Mouse (Mus musculus) limb, embryonic 15.5 days (tissue): ENCODE results near the gene Duox2. TPM values are rescaled to one million over a fixed set of nuclear protein-coding genes. Genes with fewer than 3 reads are reported as not detected.
A peak's percentile ranks its signal among the peaks of the same experiment; 100 is the strongest.
"Not testable (repeated sequence)": the region's sequence is repeated elsewhere in the genome, so short reads cannot be mapped to it uniquely, and the experiment has no call there.

Experiments
- ATAC-seq: fragments of 200-750 bp; cut with Nextera tagmentation; 2 replicates; pipeline ENCODE4 v1.8.0; 2017; ENCODE audit warnings: low read depth, moderate TSS enrichment; ENCODE audit not compliant: insufficient number of reproducible peaks, low FRiP score, low TSS enrichment
- H3K27ac ChIP-seq: fragments of 300-500 bp; sonication (generic); 2 replicates; pipeline ENCODE4 v1.5.1; 2015; ENCODE audit warnings: moderate library complexity, mild to moderate bottlenecking, inconsistent platforms
- H3K27me3 ChIP-seq: fragments of 300-500 bp; sonication (generic); 2 replicates; pipeline ENCODE4 v1.6.1; 2015; ENCODE audit warnings: inconsistent platforms
- H3K36me3 ChIP-seq: fragments of 300-500 bp; sonication (generic); 2 replicates; pipeline ENCODE4 v1.6.1; 2015; ENCODE audit warnings: inconsistent platforms
- H3K4me1 ChIP-seq: fragments of 300-500 bp; sonication (generic); 2 replicates; pipeline ENCODE4 v1.6.1; 2015; ENCODE audit warnings: inconsistent platforms
- H3K4me2 ChIP-seq: fragments of 300-500 bp; sonication (generic); 2 replicates; pipeline ENCODE4 v1.6.1; 2015; ENCODE audit warnings: mild to moderate bottlenecking, inconsistent platforms
- H3K4me3 ChIP-seq: fragments of 300-500 bp; sonication (generic); 2 replicates; pipeline ENCODE4 v1.5.1; 2015; ENCODE audit warnings: mild to moderate bottlenecking, inconsistent platforms
- H3K9ac ChIP-seq: fragments of 300-500 bp; sonication (generic); 2 replicates; pipeline ENCODE4 v1.6.1; 2015; ENCODE audit warnings: inconsistent platforms
- H3K9me3 ChIP-seq: fragments of 300-500 bp; sonication (generic); 2 replicates; pipeline ENCODE4 v1.6.1; 2016; ENCODE audit warnings: inconsistent platforms
- WGBS: fragments of 180-500 bp; shearing (Covaris S2); methylation state at CpG from one replicate; pipeline ENCODE4 v1.1.7; 2015; 5-methylcytosine and 5-hydroxymethylcytosine counted together
- polyA plus RNA-seq: library from polyadenylated mRNA; unstranded; fragments of >200 nt; fragmentation: Nextera tagmentation; extraction: Ambion mirVana; gene quantifications from 2 replicates; pipeline ENCODE4 v1.2.1, GENCODE M21; 2015

The Duox2 gene
- polyA plus RNA-seq = 0.05 and 0.13 TPM in 2 replicates

DNA sequence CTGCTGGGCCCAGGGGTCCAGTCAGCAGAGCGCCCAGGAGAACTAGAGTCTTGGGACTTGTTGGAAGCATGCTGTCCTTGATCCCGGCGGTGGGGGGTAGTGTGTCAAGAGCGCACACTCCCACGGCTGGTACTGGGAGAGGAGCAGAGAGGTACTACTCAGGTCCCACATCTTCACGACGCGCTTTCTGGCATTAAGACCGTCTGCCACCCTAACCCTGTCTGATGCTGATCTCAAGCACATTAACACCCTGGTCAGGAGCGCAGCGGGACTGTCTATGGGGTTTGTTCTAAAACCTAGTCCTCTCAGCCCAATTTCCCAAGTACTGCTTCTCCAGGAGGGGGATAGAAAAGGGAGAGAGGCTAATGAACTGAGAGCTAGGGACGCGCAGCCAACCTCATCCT is at the start of gene Duox2:
Gene Duox2 (minus strand): TSS at position 354 of the 404 bp plus-strand sequence.
- H3K27ac ChIP-seq = no peak within 1 kb of the TSS
- WGBS = 4% methylated on average over 13 of the region's 13 CpGs
- no peaks in the 10 kb centered on the region for H3K36me3 ChIP-seq
- H3K4me3 ChIP-seq = peak within 1 kb of the TSS; percentile 29
- H3K4me1 ChIP-seq = peaks cover 36% of the 10 kb centered on the region
- H3K9ac ChIP-seq = no peak within 1 kb of the TSS
- peak within 1 kb of the TSS; percentile 42 for H3K4me2 ChIP-seq
- no peaks in the 10 kb centered on the region for H3K9me3 ChIP-seq
- ATAC-seq = no peak
- H3K27me3 ChIP-seq = peaks cover 97% of the 10 kb centered on the region

- H3K4me1 ChIP-seq = peaks cover 32% of the 10 kb centered on the region
- H3K4me3 ChIP-seq = no peak overlapping the region
Observed at GRCm38 (mm10) chr2:122347257-122347656, 49.0 kb upstream of the Duox2 start.

DNA sequence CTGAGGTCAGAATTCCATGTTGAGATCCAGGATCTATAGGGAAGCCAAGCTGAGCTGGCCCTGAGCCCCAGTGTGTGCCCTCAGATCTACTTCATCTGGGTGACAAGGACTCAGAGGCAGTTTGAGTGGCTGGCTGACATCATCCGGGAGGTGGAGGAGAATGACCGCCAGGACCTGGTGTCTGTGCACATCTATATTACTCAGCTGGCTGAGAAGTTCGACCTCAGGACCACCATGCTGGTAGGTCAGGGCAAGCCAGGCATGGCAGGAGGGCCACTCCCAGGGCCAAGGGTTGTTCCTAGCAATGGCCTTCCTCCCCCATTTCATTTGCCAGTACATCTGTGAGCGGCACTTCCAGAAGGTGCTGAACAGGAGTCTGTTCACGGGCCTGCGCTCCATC is 47.9 kb upstream of the Duox2 start:
- H3K9ac ChIP-seq, H3K4me3 ChIP-seq, H3K4me2 ChIP-seq, H3K27me3 ChIP-seq, H3K36me3 ChIP-seq, ATAC-seq, H3K9me3 ChIP-seq: not testable (repeated sequence)
- Histone ChIP-seq H3K27ac (peak overlapping the region; percentile 62; the same call in 1 of the 2 replicates), H3K4me1 (peaks cover 23% of the 10 kb centered on the region)
- 82% methylated on average over 6 of the region's 6 CpGs for WGBS

More at GRCm38 (mm10) chr2:122347257-122347656, 49.0 kb upstream of the Duox2 start:
- Histone ChIP-seq H3K36me3 (0 out of 2 replicates have a peak, but pooled peaks cover 2% of the 10 kb centered on the region), H3K27me3 (no peaks in the 10 kb centered on the region), H3K9ac (no peak overlapping the region), H3K4me2 (no peak overlapping the region), H3K27ac (no peak overlapping the region), H3K9me3 (no peaks in the 10 kb centered on the region)
- 89% methylated on average over 3 of the region's 3 CpGs for WGBS
- no peak for ATAC-seq

DNA sequence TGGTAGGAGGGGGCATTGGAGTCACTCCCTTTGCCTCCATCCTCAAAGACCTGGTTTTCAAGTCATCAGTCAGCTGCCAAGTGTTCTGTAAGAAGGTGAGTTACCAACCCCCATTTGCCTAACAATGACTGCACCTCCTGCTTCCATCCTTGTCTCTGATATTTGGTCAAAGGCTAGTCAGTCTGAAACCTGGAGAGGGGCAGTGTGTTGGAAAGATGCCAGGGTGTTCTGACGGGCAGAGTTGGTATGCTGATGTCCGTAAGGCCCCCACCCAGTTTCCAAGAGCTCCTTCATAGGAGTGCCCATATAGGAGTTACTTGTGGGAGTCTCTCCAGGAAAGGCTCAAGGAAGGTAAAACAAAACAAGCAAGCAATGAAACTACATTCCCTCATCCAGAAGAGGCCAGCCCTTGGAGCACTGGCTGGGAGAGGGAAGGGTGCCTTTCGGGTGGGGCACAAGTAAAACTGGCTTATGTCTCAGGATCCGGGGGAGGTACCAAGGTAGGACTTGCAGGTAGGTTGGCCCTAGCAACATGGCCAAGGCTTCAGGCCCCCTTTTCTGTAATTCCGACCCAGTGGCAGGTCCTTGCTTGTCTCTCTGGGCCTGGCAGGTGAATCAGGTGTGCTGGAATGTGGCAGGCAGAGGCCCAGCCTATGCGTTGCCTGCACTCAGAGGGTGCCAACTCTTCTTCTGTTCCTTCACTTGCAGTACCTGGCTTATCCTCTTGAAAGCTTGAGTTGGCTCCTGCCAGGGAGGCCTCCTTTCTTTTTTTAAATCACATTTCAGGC is 47.1 kb upstream of the Duox2 start:
- Histone ChIP-seq H3K27me3 (no peaks in the 10 kb centered on the region), H3K4me3 (no peak overlapping the region), H3K27ac (peak overlapping the region; percentile 23; the same call in 1 of the 2 replicates), H3K4me1 (peaks cover 23% of the 10 kb centered on the region), H3K9ac (no peak overlapping the region), H3K9me3 (no peaks in the 10 kb centered on the region), H3K36me3 (no peaks in the 10 kb centered on the region), H3K4me2 (no peak overlapping the region)
- no peak for ATAC-seq
- WGBS = 63% methylated on average over 6 of the region's 6 CpGs

DNA sequence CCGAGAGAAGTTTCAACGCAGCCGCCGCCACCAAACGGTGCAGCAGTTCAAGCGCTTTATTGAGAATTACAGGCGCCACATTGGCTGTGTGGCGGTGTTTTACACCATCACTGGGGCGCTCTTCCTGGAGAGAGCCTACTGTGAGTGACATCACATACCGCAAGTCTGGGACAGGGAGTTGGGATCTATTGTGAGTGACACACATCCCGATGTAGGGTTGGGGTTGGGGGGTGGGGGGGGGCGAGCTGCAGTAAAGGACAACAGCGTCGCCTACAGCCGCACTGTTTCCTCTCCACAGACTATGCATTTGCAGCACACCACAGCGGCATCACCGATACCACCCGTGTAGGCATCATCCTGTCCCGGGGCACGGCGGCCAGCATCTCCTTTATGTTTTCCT is 39.0 kb upstream of the Duox2 start:
- Histone ChIP-seq H3K27me3 (no peaks in the 10 kb centered on the region), H3K36me3 (no peaks in the 10 kb centered on the region), H3K4me2 (no peak overlapping the region), H3K27ac (no peak overlapping the region), H3K4me3 (no peak overlapping the region), H3K9ac (no peak overlapping the region), H3K9me3 (no peaks in the 10 kb centered on the region), H3K4me1 (0 out of 2 replicates have a peak, but pooled peaks cover 2% of the 10 kb centered on the region)
- WGBS = 69% methylated on average over 21 of the region's 21 CpGs
- ATAC-seq = no peak

DNA sequence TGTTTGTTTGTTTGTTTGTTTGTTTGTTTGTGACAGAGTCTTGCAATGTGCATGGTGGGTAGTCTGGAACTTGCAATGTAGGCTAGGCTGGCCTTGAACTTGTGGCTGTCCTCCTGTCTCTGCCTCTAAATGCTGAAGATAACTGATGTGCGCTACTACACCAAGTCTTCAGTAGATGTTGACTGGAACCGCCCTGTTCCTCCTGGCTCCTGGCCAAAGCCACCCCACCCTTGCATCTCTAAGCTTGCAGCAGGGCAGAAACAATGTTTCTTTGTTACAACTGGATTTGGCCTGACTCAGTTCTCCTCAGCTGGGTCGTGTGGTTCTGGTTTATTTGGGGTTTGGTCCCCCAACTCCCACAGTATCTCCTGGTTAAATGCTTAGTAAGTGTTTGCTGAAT is 35.9 kb upstream of the Duox2 start:
- no peak overlapping the region for H3K4me3 ChIP-seq
- no peaks in the 10 kb centered on the region for H3K27me3 ChIP-seq
- ATAC-seq = no peak
- H3K4me2 ChIP-seq = no peak overlapping the region
- no peaks in the 10 kb centered on the region for H3K36me3 ChIP-seq
- H3K9me3 ChIP-seq = no peaks in the 10 kb centered on the region
- WGBS = 34% methylated on average over 3 of the region's 3 CpGs
- 0 out of 2 replicates have a peak, but pooled peaks cover 2% of the 10 kb centered on the region for H3K4me1 ChIP-seq
- no peak overlapping the region for H3K9ac ChIP-seq
- H3K27ac ChIP-seq = peak overlapping the region; percentile 62; the same call in 1 of the 2 replicates

DNA sequence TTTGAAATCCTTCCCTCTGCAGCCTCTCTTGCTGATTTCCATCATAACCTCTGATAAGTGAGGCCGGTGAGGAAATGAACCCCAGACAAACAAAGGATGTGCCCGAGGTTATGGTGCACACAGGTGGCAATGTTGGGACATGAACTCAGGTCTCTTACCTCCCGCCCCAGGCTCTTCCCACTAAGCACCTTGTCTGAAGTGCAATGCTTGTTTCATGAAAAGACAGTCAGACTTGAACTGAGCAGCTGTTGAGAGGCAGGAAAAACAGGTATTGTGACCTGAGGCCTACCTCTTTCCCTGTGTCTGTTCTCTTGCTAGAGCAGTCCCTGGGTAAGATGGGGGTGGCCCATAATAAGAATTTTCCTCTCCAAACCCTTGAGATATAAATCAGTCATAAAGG is 34.0 kb upstream of the Duox2 start:
- Histone ChIP-seq H3K9me3 (no peaks in the 10 kb centered on the region), H3K9ac (no peak overlapping the region), H3K36me3 (no peaks in the 10 kb centered on the region), H3K4me1 (0 out of 2 replicates have a peak, but pooled peaks cover 2% of the 10 kb centered on the region), H3K4me2 (no peak overlapping the region), H3K27me3 (no peaks in the 10 kb centered on the region), H3K4me3 (no peak overlapping the region), H3K27ac (no peak overlapping the region)
- ATAC-seq = no peak
- 73% methylated on average over 3 of the region's 3 CpGs for WGBS

DNA sequence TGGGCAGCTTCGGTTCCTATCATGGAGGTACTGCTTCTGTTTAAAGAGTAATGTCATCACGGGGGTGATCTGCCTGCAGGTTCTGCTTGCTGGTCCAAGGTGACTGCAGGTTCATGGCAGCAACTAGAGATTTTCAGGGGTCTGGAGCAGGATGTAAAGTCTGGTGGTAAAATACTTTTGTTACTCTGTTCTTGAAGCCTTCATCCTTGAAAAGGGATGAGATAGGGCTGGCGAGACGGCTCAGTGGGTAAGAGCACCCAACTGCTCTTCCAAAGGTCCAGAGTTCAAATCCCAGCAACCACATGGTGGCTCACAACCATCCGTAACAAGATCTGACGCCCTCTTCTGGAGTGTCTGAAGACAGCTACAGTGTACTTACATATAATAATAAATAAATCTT is 32.1 kb upstream of the Duox2 start:
- not testable (repeated sequence) for ATAC-seq, H3K9ac ChIP-seq, H3K4me2 ChIP-seq, H3K27ac ChIP-seq, H3K27me3 ChIP-seq, H3K4me3 ChIP-seq, H3K4me1 ChIP-seq, H3K36me3 ChIP-seq, H3K9me3 ChIP-seq
- WGBS = 86% methylated on average over 6 of the region's 6 CpGs

- Histone ChIP-seq H3K27me3 (no peaks in the 10 kb centered on the region), H3K4me3 (no peak overlapping the region), H3K4me2 (no peak overlapping the region), H3K9me3 (no peaks in the 10 kb centered on the region), H3K4me1 (0 out of 2 replicates have a peak, but pooled peaks cover 5% of the 10 kb centered on the region), H3K9ac (no peak overlapping the region), H3K27ac (no peak overlapping the region), H3K36me3 (no peaks in the 10 kb centered on the region)
- no peak for ATAC-seq
- WGBS = 36% methylated on average over 3 of the region's 3 CpGs
Observed at GRCm38 (mm10) chr2:122327986-122328385, 29.7 kb upstream of the Duox2 start.

DNA sequence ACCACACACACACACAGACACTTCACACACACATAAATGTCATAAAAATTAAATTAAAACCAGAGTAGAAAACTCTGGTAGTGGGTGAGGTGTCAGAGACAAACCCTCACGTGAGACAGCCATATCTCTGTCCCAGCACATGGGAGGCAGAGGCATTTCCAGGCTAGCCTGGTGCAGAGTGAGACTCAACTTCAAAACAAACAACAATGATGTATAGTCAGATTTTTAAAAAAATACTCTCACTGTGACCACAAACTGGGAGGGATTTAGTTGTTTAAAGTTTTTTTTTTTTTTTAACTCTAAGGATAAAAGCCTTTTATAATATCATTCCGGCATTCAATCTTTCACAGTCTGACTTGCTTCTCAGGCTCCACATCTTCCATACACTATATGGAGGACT is 27.1 kb upstream of the Duox2 start:
- 48% methylated on average over 2 of the region's 2 CpGs for WGBS
- no peak overlapping the region for H3K4me3 ChIP-seq
- H3K4me1 ChIP-seq = 0 out of 2 replicates have a peak, but pooled peaks cover 5% of the 10 kb centered on the region
- no peak overlapping the region for H3K27ac ChIP-seq
- H3K27me3 ChIP-seq = no peaks in the 10 kb centered on the region
- no peaks in the 10 kb centered on the region for H3K36me3 ChIP-seq
- no peak overlapping the region for H3K9ac ChIP-seq
- H3K9me3 ChIP-seq = no peaks in the 10 kb centered on the region
- ATAC-seq = no peak
- no peak overlapping the region for H3K4me2 ChIP-seq

DNA sequence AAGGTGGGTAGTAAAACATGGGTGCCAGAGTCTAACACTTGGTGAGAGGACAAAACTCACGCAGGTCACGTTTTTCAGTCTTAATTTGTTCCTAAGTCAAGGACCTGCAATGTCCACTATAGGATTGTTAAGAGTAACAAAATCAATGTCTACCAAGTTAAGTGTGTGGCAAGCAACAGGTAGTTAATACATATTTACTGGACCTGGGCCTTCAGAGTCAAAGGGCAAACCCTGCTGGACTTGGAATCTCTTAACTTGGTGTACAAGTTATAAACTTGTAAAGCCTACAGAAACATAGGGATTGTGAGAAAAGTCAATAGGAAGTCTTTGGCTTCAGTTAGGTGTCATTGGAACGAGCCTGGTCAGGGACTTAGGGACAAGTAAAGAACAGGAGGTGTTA is 26.3 kb upstream of the Duox2 start:
- Histone ChIP-seq H3K27me3 (no peaks in the 10 kb centered on the region), H3K36me3 (no peaks in the 10 kb centered on the region), H3K4me3 (no peak overlapping the region), H3K9ac (no peak overlapping the region), H3K4me1 (0 out of 2 replicates have a peak, but pooled peaks cover 5% of the 10 kb centered on the region), H3K4me2 (no peak overlapping the region), H3K27ac (no peak overlapping the region), H3K9me3 (no peaks in the 10 kb centered on the region)
- no peak for ATAC-seq
- 65% methylated on average over 3 of the region's 3 CpGs for WGBS

DNA sequence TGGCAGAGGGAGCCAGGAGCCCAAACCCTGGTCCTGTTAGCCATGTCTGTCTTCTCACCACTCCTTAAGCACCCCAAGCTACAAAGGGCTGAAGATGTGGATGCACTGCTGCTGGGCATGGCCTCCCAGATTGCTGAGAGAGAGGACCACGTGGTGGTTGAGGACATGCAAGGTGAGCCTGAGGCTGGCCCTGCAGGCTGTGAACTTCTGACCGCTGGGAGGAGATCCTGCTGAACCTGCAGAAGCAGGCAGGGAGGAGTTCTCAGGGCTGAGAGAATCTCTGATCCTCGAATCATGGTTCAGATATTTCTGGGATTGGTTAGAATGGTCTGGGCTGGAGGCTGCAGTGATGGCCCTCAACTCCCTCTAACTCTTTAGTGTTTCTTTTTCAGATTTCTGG is 25.7 kb upstream of the Duox2 start:
- no peak for ATAC-seq
- Histone ChIP-seq H3K27ac (no peak overlapping the region), H3K9ac (no peak overlapping the region), H3K36me3 (no peaks in the 10 kb centered on the region), H3K9me3 (no peaks in the 10 kb centered on the region), H3K27me3 (no peaks in the 10 kb centered on the region), H3K4me1 (0 out of 2 replicates have a peak, but pooled peaks cover 5% of the 10 kb centered on the region), H3K4me3 (no peak overlapping the region), H3K4me2 (no peak overlapping the region)
- 54% methylated on average over 3 of the region's 3 CpGs for WGBS
